Mouse (Mus musculus): ENCODE measurements around the gene Efcab6.

DNA sequence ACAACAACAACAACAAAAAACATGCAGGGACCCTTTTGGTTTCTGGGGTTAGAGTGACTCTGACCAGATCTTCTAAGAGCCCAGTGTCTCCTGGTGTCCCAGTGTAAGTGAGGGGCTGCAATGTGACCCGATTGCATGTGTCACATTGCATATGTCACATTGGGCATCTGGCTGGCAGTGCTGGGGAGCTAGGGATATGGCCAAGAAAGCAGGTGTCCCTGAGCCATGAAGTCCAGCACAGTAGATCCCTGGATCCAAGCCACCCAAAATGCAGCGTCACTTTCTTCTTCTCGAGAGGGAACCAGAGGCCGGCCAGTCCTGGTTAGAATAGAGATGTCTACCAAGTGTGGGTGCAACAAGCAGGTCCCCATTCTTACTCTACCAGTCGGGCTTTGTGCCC is 199.6 kb downstream of the Efcab6 start:
- TF ChIP-seq GATA1 (IDR thresholded peaks at IDR 0.05; ENCODE audit: borderline replicate concordance, low read length) (no peak), FLI1 (IDR thresholded peaks at IDR 0.05; ENCODE audit: low read length) (no peak)

All from megakaryocyte, embryonic 14.5 days (primary cell).